ENCODE assay signal across 8 mouse cellular contexts in the genomic region with DNA sequence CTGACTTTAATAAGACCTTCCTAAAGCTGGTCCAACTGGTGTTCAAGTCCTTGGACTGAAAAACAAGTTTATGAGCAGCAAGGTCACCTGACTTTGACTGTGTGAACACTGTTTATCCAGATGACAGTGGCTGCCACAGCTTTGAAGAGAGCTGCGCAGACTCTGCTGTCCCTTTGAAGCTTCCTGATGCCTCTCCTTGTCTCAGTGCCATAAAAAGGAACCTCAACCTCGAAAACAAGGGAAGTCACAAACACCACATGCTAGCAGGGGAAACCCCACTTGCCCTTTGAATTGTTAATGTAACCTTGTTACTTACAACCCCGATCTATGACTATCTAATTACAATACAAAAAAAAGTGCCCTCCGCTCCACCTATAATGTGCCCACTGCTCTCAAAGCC. TPM values are rescaled to one million over a fixed set of nuclear protein-coding genes. Genes with fewer than 3 reads are reported as not detected.
DNase-seq lines count a peak whose midpoint lies in the region; ATAC-seq and TF ChIP-seq lines count a peak whose summit lies in the region.
"Had no signal": no experiment of that assay in that cellular context is flagged by ENCODE, and none has a peak within 500 bp of the region (broad histone marks: within the 10 kb centered on the region; RNA-seq: fewer than 3 reads in every experiment).

No protein-coding gene starts in this region.

- peak overlapping the region; percentile 88 for H3K4me2 ChIP-seq in lung, embryonic 16.5 days (ENCODE audit: low read depth, low read length)
- H3K4me2 ChIP-seq in forebrain, embryonic 11.5 days (ENCODE audit: low read depth, low read length, severe bottlenecking) = no peak overlapping the region; the same call in 1 of the 2 replicates
- peak overlapping the region; percentile 72 for H3K4me2 ChIP-seq in limb, embryonic 15.5 days
- H3K4me2 ChIP-seq in stomach, embryonic 14.5 days (replicated peaks; ENCODE audit: low read depth, low read length) = peak overlapping the region; percentile 67

- no peak overlapping the region for H3K27ac ChIP-seq in lung, embryonic 16.5 days (ENCODE audit: low read length)
- no peak overlapping the region for H3K27ac ChIP-seq in forebrain, embryonic 11.5 days (ENCODE audit: low read depth, low read length)
- no peak overlapping the region for H3K27ac ChIP-seq in limb, embryonic 15.5 days
- H3K27ac ChIP-seq in stomach, embryonic 14.5 days (ENCODE audit: low read length) = no peak overlapping the region

- no peak for DNase-seq in lung, adult 2 months
- DNase-seq in forebrain, embryonic 11.5 days (ENCODE audit: low spot score) = no peak
- DNase-seq in left cerebral cortex, postnatal 4 days = no peak
- no peak for DNase-seq in retina, embryonic 14.5 days (ENCODE audit: low spot score)

- peaks cover 8% of the 10 kb centered on the region for H3K36me3 ChIP-seq in lung, embryonic 16.5 days (ENCODE audit: control insufficient read depth, insufficient read depth, low read length)
- H3K36me3 ChIP-seq in forebrain, embryonic 11.5 days (ENCODE audit: control insufficient read depth, insufficient read depth, low read length) = peaks cover 12% of the 10 kb centered on the region; the same call in 1 of the 2 replicates
- peaks cover 36% of the 10 kb centered on the region for H3K36me3 ChIP-seq in limb, embryonic 15.5 days
- peaks cover 19% of the 10 kb centered on the region; the same call in 1 of the 2 replicates for H3K36me3 ChIP-seq in stomach, embryonic 14.5 days (ENCODE audit: control insufficient read depth, insufficient read depth, low read length)

- peaks cover 13% of the 10 kb centered on the region for H3K4me1 ChIP-seq in lung, embryonic 16.5 days (replicated peaks; ENCODE audit: control insufficient read depth, insufficient read depth, low read length)
- H3K4me1 ChIP-seq in lung, adult 2 months (ENCODE audit: control insufficient read depth, insufficient read depth, low read length) = peaks cover 5% of the 10 kb centered on the region; the same call in 1 of the 2 replicates
- peaks cover 10% of the 10 kb centered on the region; the same call in 1 of the 2 replicates for H3K4me1 ChIP-seq in forebrain, embryonic 11.5 days (replicated peaks; ENCODE audit: control insufficient read depth, insufficient read depth, low read length)
- peaks cover 20% of the 10 kb centered on the region for H3K4me1 ChIP-seq in limb, embryonic 15.5 days
- peaks cover 7% of the 10 kb centered on the region for H3K4me1 ChIP-seq in stomach, embryonic 14.5 days (ENCODE audit: control insufficient read depth, insufficient read depth, low read length)

- H3K9ac ChIP-seq in lung, embryonic 16.5 days (ENCODE audit: low read length) = peak overlapping the region; percentile 93; the same call in 1 of the 2 replicates
- peak overlapping the region; percentile 87 for H3K9ac ChIP-seq in forebrain, embryonic 11.5 days (ENCODE audit: low read length)
- no peak overlapping the region for H3K9ac ChIP-seq in limb, embryonic 15.5 days
- H3K9ac ChIP-seq in stomach, embryonic 14.5 days (replicated peaks; ENCODE audit: low read depth, low read length) = no peak overlapping the region

- H3K9me3 ChIP-seq in lung, embryonic 16.5 days (ENCODE audit: control insufficient read depth, low read length) = no peaks in the 10 kb centered on the region
- H3K9me3 ChIP-seq in forebrain, embryonic 11.5 days (ENCODE audit: control insufficient read depth, low read length) = no peaks in the 10 kb centered on the region
- H3K9me3 ChIP-seq in limb, embryonic 15.5 days = no peaks in the 10 kb centered on the region
- H3K9me3 ChIP-seq in stomach, embryonic 14.5 days (ENCODE audit: control insufficient read depth, low read depth, low read length) = no peaks in the 10 kb centered on the region

- no peak for ATAC-seq in lung, embryonic 16.5 days (ENCODE audit: low read depth)
- ATAC-seq in forebrain, embryonic 11.5 days (replicated peaks; ENCODE audit: low FRiP score) = no peak
- ATAC-seq in limb, embryonic 15.5 days (ENCODE audit: insufficient number of reproducible peaks, low FRiP score, low TSS enrichment, low read depth) = no peak
- ATAC-seq in stomach, embryonic 14.5 days (ENCODE audit: insufficient number of reproducible peaks, insufficient read depth, low FRiP score, low read depth) = no peak

- intact Hi-C loops in left cerebral cortex, postnatal 4 days (cut with DNase I) = no loop called here

- H3K27me3 ChIP-seq in lung, embryonic 16.5 days (ENCODE audit: control insufficient read depth, insufficient read depth, low read depth, low read length) = no peaks in the 10 kb centered on the region
- no peaks in the 10 kb centered on the region for H3K27me3 ChIP-seq in forebrain, embryonic 11.5 days (ENCODE audit: control insufficient read depth, insufficient read depth, low read length)
- no peaks in the 10 kb centered on the region for H3K27me3 ChIP-seq in limb, embryonic 15.5 days
- no peaks in the 10 kb centered on the region for H3K27me3 ChIP-seq in stomach, embryonic 14.5 days (ENCODE audit: control insufficient read depth, insufficient read depth, low read length)

- TF ChIP-seq CTCF in lung, adult 2 months (IDR thresholded peaks at IDR 0.05; ENCODE audit: insufficient read depth, low read length) = no peak

- H3K4me3 ChIP-seq in lung, embryonic 16.5 days (ENCODE audit: low read length) = peak overlapping the region; percentile 96
- no peak overlapping the region for H3K4me3 ChIP-seq in lung, adult 2 months (replicated peaks; ENCODE audit: extremely low read depth, low read depth, low read length)
- peak overlapping the region; percentile 83 for H3K4me3 ChIP-seq in forebrain, embryonic 11.5 days (ENCODE audit: low read depth, low read length)
- H3K4me3 ChIP-seq in limb, embryonic 15.5 days = peak overlapping the region; percentile 81
- peak overlapping the region; percentile 94; the same call in 1 of the 2 replicates for H3K4me3 ChIP-seq in stomach, embryonic 14.5 days (ENCODE audit: low read depth, low read length)

- WGBS in lung, embryonic 16.5 days = 67% methylated on average over 4 of the region's 4 CpGs
- 53% methylated on average over 4 of the region's 4 CpGs for WGBS in lung, adult 2 months
- WGBS in forebrain, embryonic 11.5 days = 92% methylated on average over 4 of the region's 4 CpGs
- WGBS in limb, embryonic 15.5 days = 69% methylated on average over 4 of the region's 4 CpGs
- WGBS in stomach, embryonic 14.5 days = 88% methylated on average over 4 of the region's 4 CpGs

- TF ChIP-seq POLR2A in lung, adult 2 months (IDR thresholded peaks at IDR 0.05; ENCODE audit: borderline replicate concordance, extremely low read depth, low read depth, low read length) = no peak

RNA-seq across cellular contexts. Expression of a gene that starts 1.6 kb away (rescaled TPM):
- polyA plus RNA-seq in lung, embryonic 16.5 days (2015; fragmentation: Nextera tagmentation; extraction: Ambion mirVana) = 10.0 and 13.0 TPM in 2 replicates
- 25.8 and 28.5 TPM in 2 replicates for polyA plus RNA-seq in lung, adult 2 months (2012; rRNA removed)
- 15.8 and 16.1 TPM in 2 replicates for polyA plus RNA-seq in forebrain, embryonic 11.5 days (2014; fragmentation: Nextera tagmentation; extraction: Ambion mirVana)
- polyA plus RNA-seq in limb, embryonic 15.5 days (2015; fragmentation: Nextera tagmentation; extraction: Ambion mirVana) = 11.1 and 11.7 TPM in 2 replicates
- polyA plus RNA-seq in stomach, embryonic 14.5 days (2014; fragmentation: Nextera tagmentation; extraction: Ambion mirVana) = 15.0 and 18.4 TPM in 2 replicates
- total RNA-seq in left cerebral cortex, postnatal 4 days (2021) = 10 to 100 TPM; 21.8 to 23.6 TPM

RNA-seq across cellular contexts. Expression of a gene that starts 2.0 kb away (rescaled TPM):
- polyA plus RNA-seq in lung, embryonic 16.5 days (2015; fragmentation: Nextera tagmentation; extraction: Ambion mirVana) = 4.0 and 4.6 TPM in 2 replicates
- 1.0 and 2.2 TPM in 2 replicates for polyA plus RNA-seq in lung, adult 2 months (2012; rRNA removed)
- polyA plus RNA-seq in forebrain, embryonic 11.5 days (2014; fragmentation: Nextera tagmentation; extraction: Ambion mirVana) = 0.21 and 0.23 TPM in 2 replicates
- 0.28 and 0.47 TPM in 2 replicates for polyA plus RNA-seq in limb, embryonic 15.5 days (2015; fragmentation: Nextera tagmentation; extraction: Ambion mirVana)
- polyA plus RNA-seq in stomach, embryonic 14.5 days (2014; fragmentation: Nextera tagmentation; extraction: Ambion mirVana) = 0.30 TPM in 1 of 2 replicates, not detected in the other
- total RNA-seq in left cerebral cortex, postnatal 4 days (2021) = under 1 TPM; 0.26 to 0.50 TPM
- total RNA-seq: adrenal gland, postnatal 4 days had no signal

RNA-seq across cellular contexts. Expression of a gene that starts 27.6 kb away (rescaled TPM):
- polyA plus RNA-seq in lung, embryonic 16.5 days (2015; fragmentation: Nextera tagmentation; extraction: Ambion mirVana) = 41.2 and 42.7 TPM in 2 replicates
- 12.0 and 17.4 TPM in 2 replicates for polyA plus RNA-seq in lung, adult 2 months (2012; rRNA removed)
- polyA plus RNA-seq in forebrain, embryonic 11.5 days (2014; fragmentation: Nextera tagmentation; extraction: Ambion mirVana) = 59.7 and 62.0 TPM in 2 replicates
- 42.3 and 44.7 TPM in 2 replicates for polyA plus RNA-seq in limb, embryonic 15.5 days (2015; fragmentation: Nextera tagmentation; extraction: Ambion mirVana)
- polyA plus RNA-seq in stomach, embryonic 14.5 days (2014; fragmentation: Nextera tagmentation; extraction: Ambion mirVana) = 47.2 and 52.3 TPM in 2 replicates
- 10 to 100 TPM; 37.9 to 39.7 TPM for total RNA-seq in left cerebral cortex, postnatal 4 days (2021)

RNA-seq across cellular contexts. Expression of a gene that starts 29.4 kb away (rescaled TPM):
- polyA plus RNA-seq in lung, embryonic 16.5 days (2015; fragmentation: Nextera tagmentation; extraction: Ambion mirVana) = 55.2 and 56.0 TPM in 2 replicates
- polyA plus RNA-seq in lung, adult 2 months (2012; rRNA removed) = 54.9 and 60.8 TPM in 2 replicates
- 85.6 and 87.3 TPM in 2 replicates for polyA plus RNA-seq in forebrain, embryonic 11.5 days (2014; fragmentation: Nextera tagmentation; extraction: Ambion mirVana)
- polyA plus RNA-seq in limb, embryonic 15.5 days (2015; fragmentation: Nextera tagmentation; extraction: Ambion mirVana) = 71.2 and 73.0 TPM in 2 replicates
- polyA plus RNA-seq in stomach, embryonic 14.5 days (2014; fragmentation: Nextera tagmentation; extraction: Ambion mirVana) = 51.4 and 56.4 TPM in 2 replicates
- 10 to 100 TPM; 32.7 to 35.3 TPM for total RNA-seq in left cerebral cortex, postnatal 4 days (2021)

RNA-seq across cellular contexts. Expression of a gene that starts 34.9 kb away (rescaled TPM):
- 179 and 215 TPM in 2 replicates for polyA plus RNA-seq in lung, embryonic 16.5 days (2015; fragmentation: Nextera tagmentation; extraction: Ambion mirVana)
- 17.9 and 27.0 TPM in 2 replicates for polyA plus RNA-seq in lung, adult 2 months (2012; rRNA removed)
- 355 and 371 TPM in 2 replicates for polyA plus RNA-seq in forebrain, embryonic 11.5 days (2014; fragmentation: Nextera tagmentation; extraction: Ambion mirVana)
- polyA plus RNA-seq in limb, embryonic 15.5 days (2015; fragmentation: Nextera tagmentation; extraction: Ambion mirVana) = 195 and 202 TPM in 2 replicates
- 265 and 276 TPM in 2 replicates for polyA plus RNA-seq in stomach, embryonic 14.5 days (2014; fragmentation: Nextera tagmentation; extraction: Ambion mirVana)
- 10 to 100 TPM; 35.2 to 48.7 TPM for total RNA-seq in left cerebral cortex, postnatal 4 days (2021)

Comparison
In these comparisons a context has a peak if more than half of its experiments do, and no peak if none do; other contexts are left out.
1. H3K9ac ChIP-seq: peak in lung, embryonic 16.5 days (single experiment) and forebrain, embryonic 11.5 days (single experiment); none in limb, embryonic 15.5 days (single experiment) and stomach, embryonic 14.5 days (single experiment).